Mouse (Mus musculus) erythroblast, embryonic 14.5 days (primary cell): Measurements from ENCODE around the gene Cercam.

Experiments used
- GATA1 ChIP-seq: IDR thresholded peaks from 2 replicates; pipeline ENCODE4 v1.6.1; 2012; ENCODE audit warnings: low read length, inconsistent platforms, mixed read lengths
- TAL1 ChIP-seq: IDR thresholded peaks from 3 replicates; pipeline ENCODE4 v1.6.1; 2012; ENCODE audit warnings: low read length, inconsistent platforms, mixed read lengths

DNA sequence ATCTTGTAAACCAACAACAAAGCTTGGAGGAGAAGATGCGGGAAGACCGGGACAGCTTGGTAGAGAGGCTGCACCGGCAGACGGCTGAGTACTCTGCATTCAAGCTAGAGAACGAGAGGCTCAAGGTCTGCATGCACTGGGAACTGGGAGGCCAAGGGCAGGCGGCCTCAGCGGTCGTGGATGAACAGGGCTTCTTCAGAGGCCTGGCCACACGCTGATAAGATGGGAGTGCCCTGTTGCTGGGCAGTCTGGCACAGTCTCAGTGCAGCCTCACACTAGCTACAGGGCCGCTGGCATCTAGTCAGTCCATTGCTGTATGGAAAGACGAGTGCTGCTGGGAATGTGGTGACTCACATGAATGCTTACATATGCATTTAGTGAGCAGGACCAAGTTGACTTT is 48.7 kb downstream of the Cercam start:
- TF ChIP-seq GATA1 (no peak), TAL1 (peak; percentile 49; the same call in 2 of the 3 replicates)
